Mouse (Mus musculus) retina, adult 2 months (tissue): ENCODE results near the gene Rhbg.

Experiments
- DNase-seq: peaks from one replicate; pipeline ENCODE4 v3.0.0-alpha.2; 2012; ENCODE audit warnings: low read depth, low spot score

The Rhbg gene

DNA sequence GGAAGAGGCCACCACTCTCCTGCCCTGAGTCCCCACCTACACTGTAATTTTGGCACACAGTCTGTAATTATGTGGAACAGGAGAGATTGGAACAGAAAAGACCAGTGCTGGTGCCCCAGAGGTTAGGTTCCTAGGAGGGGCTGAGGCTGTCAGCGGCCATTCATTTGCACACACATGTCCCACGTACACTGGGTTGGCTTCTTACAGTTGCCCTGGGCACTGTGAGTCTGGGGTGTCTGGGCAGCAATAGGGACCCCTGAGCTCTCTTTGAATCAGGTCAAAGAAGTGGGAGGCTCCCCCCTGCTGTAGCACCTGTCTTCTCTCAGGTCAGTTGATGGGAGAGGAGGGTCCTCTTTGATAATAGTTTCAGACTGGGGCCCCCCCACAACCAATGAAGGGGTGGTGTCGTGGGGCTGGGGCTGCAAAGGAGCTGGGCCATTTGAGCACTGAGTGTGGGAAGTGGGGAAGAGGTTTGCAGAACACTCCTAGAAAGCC, 46.2 kb downstream of the Rhbg start:
- no peak for DNase-seq

GRCm38 (mm10) chr3:88207451-88208100, 46.9 kb downstream of the Rhbg start:
- no peak for DNase-seq

DNA sequence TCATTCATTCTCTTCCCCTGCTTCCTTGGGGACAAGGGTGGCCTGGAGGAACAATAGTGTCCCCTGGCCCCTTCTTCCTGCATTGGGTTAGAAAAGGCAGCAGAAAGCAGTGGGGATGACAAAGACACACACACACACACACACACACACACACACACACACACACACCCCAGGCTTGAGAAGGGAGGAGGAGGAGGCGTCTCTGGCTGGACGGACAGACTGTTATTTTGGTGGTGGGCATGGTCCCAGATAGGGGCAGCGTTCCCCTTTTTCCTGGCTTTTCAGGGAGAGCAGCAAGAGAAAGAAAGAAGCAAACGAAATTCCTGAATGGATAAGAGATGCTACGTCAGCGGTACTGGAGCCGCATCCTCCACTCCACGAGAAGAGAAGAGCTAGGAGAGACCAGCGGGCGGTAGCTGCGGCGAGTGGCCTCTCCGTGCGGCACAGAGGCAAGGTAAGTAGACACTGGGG, 47.6 kb downstream of the Rhbg start:
- DNase-seq = no peak

DNA sequence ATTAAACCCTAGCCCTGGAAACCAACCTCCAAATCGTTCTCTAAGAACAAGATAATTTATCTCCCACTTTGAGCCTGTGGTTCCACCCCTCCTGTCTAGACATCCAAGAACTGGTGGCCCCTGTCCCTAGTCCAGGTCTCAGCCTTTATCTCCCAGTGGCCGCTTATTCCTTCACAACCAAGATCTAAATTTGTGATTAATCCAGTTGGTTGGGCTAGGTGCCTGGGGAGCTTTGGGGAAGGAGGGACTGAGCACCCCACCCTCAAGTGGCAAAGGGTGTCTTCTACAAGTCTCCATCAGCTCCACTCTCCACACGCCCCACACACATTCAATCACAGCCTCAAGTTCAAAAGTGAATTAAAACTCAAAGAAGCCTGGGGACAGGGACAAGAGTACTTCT, 48.0 kb downstream of the Rhbg start:
- DNase-seq = no peak

DNA sequence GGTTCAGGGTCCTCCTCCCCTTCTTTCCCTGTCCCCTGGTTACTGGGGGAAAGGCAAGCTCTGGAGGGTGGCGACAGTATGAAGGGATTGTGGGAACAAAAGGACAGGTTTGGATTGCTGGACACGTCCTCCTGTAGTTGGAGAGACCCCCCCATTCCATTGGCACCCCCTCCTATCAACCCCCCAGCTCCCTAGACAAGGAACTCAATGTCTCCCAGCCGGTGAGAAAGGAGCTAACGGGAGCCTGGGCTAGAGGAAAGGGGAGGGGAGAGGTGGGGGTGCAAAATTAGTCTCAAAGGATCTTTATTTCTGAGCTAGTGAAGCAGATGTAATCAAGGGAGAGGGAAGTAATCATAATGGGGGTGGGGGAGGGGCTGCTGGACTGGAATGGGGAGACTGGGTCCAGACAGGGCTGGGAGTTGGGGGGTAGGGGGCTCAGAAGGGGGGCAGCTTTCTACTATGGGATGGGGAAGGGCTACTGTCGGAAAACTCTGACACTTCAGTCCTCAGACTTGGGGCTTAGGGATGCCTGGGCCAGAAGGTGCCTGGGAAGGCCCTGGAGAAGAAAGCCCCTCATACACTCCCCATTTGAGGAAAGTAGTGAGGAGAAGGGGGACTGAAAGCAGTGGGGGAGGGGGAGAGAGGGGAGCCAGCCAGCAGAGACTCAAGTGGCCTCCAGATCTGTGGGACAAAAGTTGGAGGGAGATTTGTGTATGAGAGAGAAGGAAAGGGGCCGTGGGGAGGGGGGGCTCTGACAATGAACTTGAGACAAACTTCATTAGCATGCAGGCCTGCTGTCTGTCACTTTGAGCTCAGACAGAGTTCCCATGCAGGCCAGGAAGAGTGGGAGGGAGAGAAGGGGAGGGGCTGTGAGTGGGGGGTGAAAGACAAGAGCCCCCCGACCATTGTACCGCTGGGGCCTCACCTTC, 48.7 kb downstream of the Rhbg start:
- DNase-seq = no peak

DNA sequence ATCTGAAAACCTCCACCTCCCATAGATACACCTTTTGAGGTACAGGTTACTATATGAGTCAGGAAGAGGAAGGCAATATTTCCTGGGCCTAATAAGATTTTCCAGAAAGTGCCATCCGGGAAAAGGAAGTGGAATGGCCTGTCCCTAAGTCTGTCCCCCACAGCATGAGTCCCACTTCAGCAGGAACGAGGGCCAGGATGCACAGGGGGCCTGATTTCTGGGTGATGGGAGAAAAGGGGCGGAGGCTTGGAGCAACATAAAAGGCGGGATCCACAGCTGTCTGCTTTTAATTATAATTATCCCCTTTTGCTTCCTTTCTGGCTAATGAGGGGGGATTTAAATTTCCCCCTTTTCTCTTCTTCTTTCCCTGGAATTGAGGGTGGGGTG, 49.3 kb downstream of the Rhbg start:
- no peak for DNase-seq

- no peak for DNase-seq
Measured at GRCm38 (mm10) chr3:88204751-88205150, 49.8 kb downstream of the Rhbg start.

- no peak for DNase-seq
Measured at GRCm38 (mm10) chr3:88203999-88204700, 50.4 kb downstream of the Rhbg start.

- DNase-seq = no peak
Measured at GRCm38 (mm10) chr3:88203456-88203855, 51.1 kb downstream of the Rhbg start.

- no peak for DNase-seq
Measured at GRCm38 (mm10) chr3:88202986-88203385, 51.5 kb downstream of the Rhbg start.

DNA sequence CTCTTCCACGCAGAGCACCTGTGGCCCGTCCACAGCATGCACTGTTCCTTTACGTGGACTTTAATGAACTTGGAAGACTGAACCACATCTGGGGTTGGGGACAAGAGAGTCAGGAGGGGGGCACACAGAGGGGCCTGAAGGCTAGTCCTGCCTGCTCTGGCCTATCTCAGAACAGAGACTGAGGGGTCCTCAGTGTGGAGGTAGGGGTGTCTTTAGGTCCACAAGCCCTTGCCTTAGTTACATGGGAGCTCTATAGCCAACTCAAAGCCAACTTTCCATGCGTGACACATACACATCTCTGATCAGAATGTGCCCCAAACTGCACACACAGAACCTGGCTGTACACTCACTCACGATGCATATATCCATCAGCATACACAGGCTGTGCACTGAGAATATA, 52.9 kb downstream of the Rhbg start:
- no peak for DNase-seq

DNA sequence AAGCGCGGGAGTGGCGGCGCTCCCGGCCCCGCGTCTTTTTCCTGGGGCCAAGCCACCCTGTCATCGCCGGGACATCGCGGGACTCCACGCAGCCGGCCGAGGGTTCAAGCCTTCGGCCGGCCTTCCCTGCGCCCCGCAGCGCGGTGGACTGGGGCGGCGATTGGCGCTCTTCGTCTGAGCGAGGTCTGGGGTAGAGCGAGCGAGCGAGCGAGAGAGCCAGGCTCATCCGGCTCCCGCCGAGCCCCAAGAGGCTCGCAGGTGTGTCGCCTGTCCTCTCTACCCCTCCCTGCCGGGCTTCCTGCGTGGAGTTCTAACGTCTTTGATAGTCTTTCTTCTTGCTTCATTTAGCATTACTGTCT, 53.6 kb downstream of the Rhbg start:
- no peak for DNase-seq

- no peak for DNase-seq
Measured at GRCm38 (mm10) chr3:88200161-88200971, 54.1 kb downstream of the Rhbg start.

- no peak for DNase-seq
Measured at GRCm38 (mm10) chr3:88199541-88200110, 54.9 kb downstream of the Rhbg start.

DNA sequence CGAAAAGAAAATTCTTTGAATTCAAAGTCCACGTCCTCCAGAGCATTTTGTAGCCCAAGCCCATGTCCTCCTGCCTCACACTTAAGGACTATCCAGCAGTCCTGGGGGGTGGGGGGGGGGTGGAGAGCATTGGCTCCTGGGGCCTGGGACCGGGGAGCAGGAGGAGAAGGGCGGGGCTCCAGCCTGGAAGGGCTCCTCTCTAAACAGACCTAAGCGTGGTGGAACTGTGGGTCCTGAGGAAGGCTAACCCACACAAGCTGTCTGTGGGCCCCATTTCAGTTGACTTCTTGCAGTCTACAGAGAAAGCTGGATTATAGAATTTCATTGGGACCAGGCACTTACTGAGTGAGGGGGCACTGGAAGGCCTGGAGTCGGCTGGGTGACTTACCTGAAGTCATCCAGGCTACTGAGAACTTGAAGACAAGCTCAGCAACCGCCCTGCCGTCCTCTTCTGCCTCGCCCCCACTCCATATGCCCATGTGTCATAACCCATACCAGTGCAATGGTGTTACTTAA, 55.9 kb downstream of the Rhbg start:
- DNase-seq = no peak

DNA sequence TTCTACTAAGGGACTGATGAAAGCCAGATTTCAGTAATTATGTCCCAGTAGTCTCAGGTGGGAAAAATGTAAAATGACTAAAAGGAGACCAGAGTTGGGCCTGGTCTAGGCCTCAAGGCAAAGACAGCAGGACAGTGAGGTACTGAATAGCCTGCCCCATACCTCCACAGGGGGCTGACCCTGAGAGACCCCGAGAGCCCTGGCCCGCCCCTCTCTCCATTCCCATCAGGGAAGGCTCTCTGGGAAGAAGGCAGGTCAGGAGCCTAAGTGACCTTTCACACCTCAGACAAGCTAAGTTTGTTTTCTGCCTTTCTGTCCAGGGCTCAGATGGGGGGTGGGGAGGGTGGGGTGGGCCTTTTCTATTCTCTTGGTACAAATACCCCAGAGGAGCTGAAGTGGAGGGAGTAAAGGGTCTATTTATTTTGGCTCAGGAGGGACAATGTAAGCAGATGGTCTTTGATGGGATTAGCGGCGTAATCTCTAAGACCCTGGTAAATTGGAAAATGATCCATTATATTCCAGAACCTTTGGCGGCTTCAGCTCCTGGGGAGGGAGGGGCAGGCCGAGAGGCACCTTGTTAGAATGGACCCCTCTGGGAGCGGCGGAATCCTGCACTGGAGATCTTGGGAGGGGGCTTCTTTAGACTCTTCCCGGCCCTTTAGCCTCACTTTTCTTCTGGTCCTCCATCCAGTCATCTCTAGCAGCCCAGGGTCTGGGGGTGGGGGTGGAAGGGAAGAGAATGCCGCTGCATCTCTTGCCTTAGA, 56.6 kb downstream of the Rhbg start:
- DNase-seq = no peak
